Mouse (Mus musculus): ENCODE measurements around the gene Dgki. TPM values are rescaled to one million over a fixed set of nuclear protein-coding genes. Genes with fewer than 3 reads are reported as not detected.

Dgki gene
- polyA plus RNA-seq, 1 experiment from 2014 or later: 0.42 TPM

GRCm38 (mm10) chr6:36931473-36931872, 368.5 kb downstream of the Dgki start:
- Histone ChIP-seq H3K4me1 (replicated peaks; ENCODE audit: control insufficient read depth, insufficient read depth, low read length) (no peaks in the 10 kb centered on the region), H3K9ac (ENCODE audit: low read depth, low read length) (no peak overlapping the region)
- ATAC-seq: no peak

GRCm38 (mm10) chr6:36929781-36930180, 370.2 kb downstream of the Dgki start:
- WGBS: 82% methylated on average over 2 of the region's 2 CpGs
- Histone ChIP-seq H3K4me1 (replicated peaks; ENCODE audit: control insufficient read depth, insufficient read depth, low read length) (no peaks in the 10 kb centered on the region), H3K4me2 (replicated peaks; ENCODE audit: low read depth) (no peak overlapping the region), H3K36me3 (ENCODE audit: control insufficient read depth, insufficient read depth) (no peaks in the 10 kb centered on the region), H3K9ac (ENCODE audit: low read depth, low read length) (no peak overlapping the region), H3K27ac (ENCODE audit: low read depth, low read length) (no peak overlapping the region), H3K4me3 (ENCODE audit: low read depth, low read length) (no peak overlapping the region), H3K27me3 (replicated peaks; ENCODE audit: control insufficient read depth, insufficient read depth, low read length) (no peaks in the 10 kb centered on the region), H3K9me3 (ENCODE audit: control insufficient read depth) (no peaks in the 10 kb centered on the region)
- ATAC-seq: no peak
- no peak for TF ChIP-seq CTCF (IDR thresholded peaks at IDR 0.05; ENCODE audit: low read depth)

More at GRCm38 (mm10) chr6:36931473-36931872, 368.5 kb downstream of the Dgki start:
- no peak for TF ChIP-seq CTCF (IDR thresholded peaks at IDR 0.05; ENCODE audit: low read depth)
- Histone ChIP-seq H3K36me3 (ENCODE audit: control insufficient read depth, insufficient read depth) (no peaks in the 10 kb centered on the region), H3K27ac (ENCODE audit: low read depth, low read length) (no peak overlapping the region), H3K4me3 (ENCODE audit: low read depth, low read length) (no peak overlapping the region), H3K27me3 (replicated peaks; ENCODE audit: control insufficient read depth, insufficient read depth, low read length) (no peaks in the 10 kb centered on the region), H3K4me2 (replicated peaks; ENCODE audit: low read depth) (no peak overlapping the region), H3K9me3 (ENCODE audit: control insufficient read depth) (no peaks in the 10 kb centered on the region)
- 63% methylated on average over 4 of the region's 4 CpGs for WGBS

GRCm38 (mm10) chr6:36926455-36926854, 373.5 kb downstream of the Dgki start:
- no peak for TF ChIP-seq CTCF (IDR thresholded peaks at IDR 0.05; ENCODE audit: low read depth)
- Histone ChIP-seq H3K9ac (ENCODE audit: low read depth, low read length) (no peak overlapping the region), H3K36me3 (ENCODE audit: control insufficient read depth, insufficient read depth) (no peaks in the 10 kb centered on the region), H3K27ac (ENCODE audit: low read depth, low read length) (no peak overlapping the region), H3K9me3 (ENCODE audit: control insufficient read depth) (no peaks in the 10 kb centered on the region), H3K4me1 (replicated peaks; ENCODE audit: control insufficient read depth, insufficient read depth, low read length) (no peaks in the 10 kb centered on the region), H3K27me3 (replicated peaks; ENCODE audit: control insufficient read depth, insufficient read depth, low read length) (no peaks in the 10 kb centered on the region), H3K4me2 (replicated peaks; ENCODE audit: low read depth) (no peak overlapping the region), H3K4me3 (ENCODE audit: low read depth, low read length) (no peak overlapping the region)
- no peak for ATAC-seq
- 73% methylated on average over 4 of the region's 4 CpGs for WGBS

- no peak overlapping the region for H3K4me2 ChIP-seq (replicated peaks; ENCODE audit: low read depth)
- no peak for TF ChIP-seq CTCF (IDR thresholded peaks at IDR 0.05; ENCODE audit: low read depth)
- ATAC-seq: no peak
- no peaks in the 10 kb centered on the region for H3K36me3 ChIP-seq (ENCODE audit: control insufficient read depth, insufficient read depth)
- no peaks in the 10 kb centered on the region for H3K9me3 ChIP-seq (ENCODE audit: control insufficient read depth)
- H3K9ac ChIP-seq (ENCODE audit: low read depth, low read length): no peak overlapping the region
- H3K27me3 ChIP-seq (replicated peaks; ENCODE audit: control insufficient read depth, insufficient read depth, low read length): no peaks in the 10 kb centered on the region
- no peak overlapping the region for H3K27ac ChIP-seq (ENCODE audit: low read depth, low read length)
- no peak overlapping the region for H3K4me3 ChIP-seq (ENCODE audit: low read depth, low read length)
- no peaks in the 10 kb centered on the region for H3K4me1 ChIP-seq (replicated peaks; ENCODE audit: control insufficient read depth, insufficient read depth, low read length)
- WGBS: 93% methylated on average over 4 of the region's 4 CpGs
These were observed 378.0 kb downstream of the Dgki start for GRCm38 (mm10) chr6:36922006-36922405.

- 85% methylated on average over 6 of the region's 6 CpGs for WGBS
- ATAC-seq: no peak
These were observed 388.4 kb downstream of the Dgki start for GRCm38 (mm10) chr6:36911586-36911985.

GRCm38 (mm10) chr6:36907191-36907590, 392.8 kb downstream of the Dgki start:
- ATAC-seq: no peak
- H3K36me3 ChIP-seq (ENCODE audit: control insufficient read depth, insufficient read depth): no peaks in the 10 kb centered on the region
- no peaks in the 10 kb centered on the region for H3K27me3 ChIP-seq (replicated peaks; ENCODE audit: control insufficient read depth, insufficient read depth, low read length)
- H3K9ac ChIP-seq (ENCODE audit: low read depth, low read length): no peak overlapping the region
- no peak overlapping the region for H3K4me2 ChIP-seq (replicated peaks; ENCODE audit: low read depth)
- WGBS: 75% methylated on average over 3 of the region's 3 CpGs
- no peak overlapping the region for H3K27ac ChIP-seq (ENCODE audit: low read depth, low read length)
- H3K4me3 ChIP-seq (ENCODE audit: low read depth, low read length): no peak overlapping the region
- no peaks in the 10 kb centered on the region for H3K9me3 ChIP-seq (ENCODE audit: control insufficient read depth)
- no peak for TF ChIP-seq CTCF (IDR thresholded peaks at IDR 0.05; ENCODE audit: low read depth)
- H3K4me1 ChIP-seq (replicated peaks; ENCODE audit: control insufficient read depth, insufficient read depth, low read length): no peaks in the 10 kb centered on the region

More at GRCm38 (mm10) chr6:36911586-36911985, 388.4 kb downstream of the Dgki start:
- Histone ChIP-seq H3K9ac (ENCODE audit: low read depth, low read length) (no peak overlapping the region), H3K27me3 (replicated peaks; ENCODE audit: control insufficient read depth, insufficient read depth, low read length) (no peaks in the 10 kb centered on the region), H3K4me2 (replicated peaks; ENCODE audit: low read depth) (no peak overlapping the region), H3K9me3 (ENCODE audit: control insufficient read depth) (no peaks in the 10 kb centered on the region), H3K4me3 (ENCODE audit: low read depth, low read length) (no peak overlapping the region), H3K36me3 (ENCODE audit: control insufficient read depth, insufficient read depth) (no peaks in the 10 kb centered on the region), H3K4me1 (replicated peaks; ENCODE audit: control insufficient read depth, insufficient read depth, low read length) (no peaks in the 10 kb centered on the region), H3K27ac (ENCODE audit: low read depth, low read length) (no peak overlapping the region)
- no peak for TF ChIP-seq CTCF (IDR thresholded peaks at IDR 0.05; ENCODE audit: low read depth)

- H3K9ac ChIP-seq (ENCODE audit: low read depth, low read length): no peak overlapping the region
- no peaks in the 10 kb centered on the region for H3K4me1 ChIP-seq (replicated peaks; ENCODE audit: control insufficient read depth, insufficient read depth, low read length)
- no peak overlapping the region for H3K27ac ChIP-seq (ENCODE audit: low read depth, low read length)
- WGBS: 37% methylated on average over 3 of the region's 3 CpGs
- ATAC-seq: peak; percentile 54; the same call in 1 of the 2 replicates
- no peak for TF ChIP-seq CTCF (IDR thresholded peaks at IDR 0.05; ENCODE audit: low read depth)
- no peaks in the 10 kb centered on the region for H3K27me3 ChIP-seq (replicated peaks; ENCODE audit: control insufficient read depth, insufficient read depth, low read length)
- no peak overlapping the region for H3K4me3 ChIP-seq (ENCODE audit: low read depth, low read length)
- no peaks in the 10 kb centered on the region for H3K9me3 ChIP-seq (ENCODE audit: control insufficient read depth)
- H3K4me2 ChIP-seq (replicated peaks; ENCODE audit: low read depth): no peak overlapping the region
- no peaks in the 10 kb centered on the region for H3K36me3 ChIP-seq (ENCODE audit: control insufficient read depth, insufficient read depth)
These were observed 394.0 kb downstream of the Dgki start for GRCm38 (mm10) chr6:36905965-36906364.
